Mouse (Mus musculus) bone marrow, adult 2 months (tissue): ENCODE measurements around the gene Patj. TPM values are rescaled to one million over a fixed set of nuclear protein-coding genes. Genes with fewer than 3 reads are reported as not detected.

ENCODE experiments used
- H3K27ac ChIP-seq: fragments of 200-500 bp; 2 replicates; pipeline ENCODE4 v1.5.1; 2012; ENCODE audit warnings: low read depth, mild to moderate bottlenecking, control low read depth, inconsistent platforms, low read length; ENCODE audit not compliant: control insufficient read depth, poor library complexity, insufficient read depth
- H3K4me1 ChIP-seq: fragments of 200-500 bp; 2 replicates; pipeline ENCODE4 v1.6.1; 2011; ENCODE audit warnings: low read length; ENCODE audit not compliant: control insufficient read depth, insufficient read depth
- H3K4me3 ChIP-seq: fragments of 200-500 bp; replicated peaks from 2 replicates; pipeline ENCODE3; 2011; ENCODE audit warnings: mild to moderate bottlenecking, low read depth, low read length, control low read depth; ENCODE audit not compliant: control insufficient read depth
- CTCF ChIP-seq: fragments of 200-500 bp; IDR thresholded peaks from 2 replicates; pipeline ENCODE4 v1.5.1; 2011; ENCODE audit warnings: low read length, control low read depth; ENCODE audit not compliant: control insufficient read depth, insufficient read depth
- POLR2A ChIP-seq: fragments of 200-500 bp; IDR thresholded peaks from 2 replicates; pipeline ENCODE4 v1.6.1; 2011; ENCODE audit warnings: low read depth, mild to moderate bottlenecking, control low read depth, low read length, borderline replicate concordance; ENCODE audit not compliant: control insufficient read depth
- WGBS: fragments of 180-500 bp; shearing (Covaris S2); methylation state at CpG from one replicate; pipeline ENCODE4 v1.1.7; 2018; 5-methylcytosine and 5-hydroxymethylcytosine counted together
- polyA plus RNA-seq: library from polyadenylated mRNA; stranded (reverse); fragments of >200 nt; gene quantifications from 2 replicates; pipeline ENCODE4 v1.2.4, GENCODE M21; 2011; ENCODE audit warnings: low replicate concordance; ENCODE audit not compliant: missing spikeins, insufficient read depth, insufficient read length

Gene Patj
- polyA plus RNA-seq, 1 experiment, result 2.8 TPM

- H3K27ac ChIP-seq, result no peak overlapping the region
- no peak overlapping the region for H3K4me3 ChIP-seq
- H3K4me1 ChIP-seq, result no peaks in the 10 kb centered on the region
- 73% methylated on average over 11 of the region's 11 CpGs for WGBS
- TF ChIP-seq POLR2A, result no peak
- TF ChIP-seq CTCF, result no peak
Measured at GRCm38 (mm10) chr4:98508471-98509271, 113.1 kb downstream of the Patj start.

GRCm38 (mm10) chr4:98509939-98510338, 114.4 kb downstream of the Patj start:
- no peaks in the 10 kb centered on the region for H3K4me1 ChIP-seq
- TF ChIP-seq CTCF, result no peak
- no peak for TF ChIP-seq POLR2A
- H3K27ac ChIP-seq, result no peak overlapping the region
- 78% methylated on average over 5 of the region's 5 CpGs for WGBS
- no peak overlapping the region for H3K4me3 ChIP-seq

- no peak for TF ChIP-seq POLR2A
- TF ChIP-seq CTCF, result no peak
- WGBS, result 74% methylated on average over 2 of the region's 2 CpGs
- Histone ChIP-seq H3K4me1 (no peaks in the 10 kb centered on the region), H3K4me3 (no peak overlapping the region), H3K27ac (no peak overlapping the region)
Measured at GRCm38 (mm10) chr4:98511296-98511695, 115.7 kb downstream of the Patj start.

GRCm38 (mm10) chr4:98511964-98512743, 116.6 kb downstream of the Patj start:
- 85% methylated on average over 10 of the region's 10 CpGs for WGBS

GRCm38 (mm10) chr4:98520492-98520891, 124.9 kb downstream of the Patj start:
- 83% methylated on average over 6 of the region's 6 CpGs for WGBS
- Histone ChIP-seq H3K4me3 (no peak overlapping the region), H3K27ac (no peak overlapping the region), H3K4me1 (no peaks in the 10 kb centered on the region)
- TF ChIP-seq POLR2A, result no peak
- TF ChIP-seq CTCF, result no peak

More at GRCm38 (mm10) chr4:98511964-98512743, 116.6 kb downstream of the Patj start:
- H3K4me3 ChIP-seq, result no peak overlapping the region
- no peak overlapping the region for H3K27ac ChIP-seq
- H3K4me1 ChIP-seq, result no peaks in the 10 kb centered on the region
- TF ChIP-seq POLR2A (no peak), CTCF (no peak)

GRCm38 (mm10) chr4:98524525-98524924, 128.9 kb downstream of the Patj start:
- no peaks in the 10 kb centered on the region for H3K4me1 ChIP-seq
- H3K4me3 ChIP-seq, result no peak overlapping the region
- TF ChIP-seq POLR2A (no peak), CTCF (no peak)

GRCm38 (mm10) chr4:98535446-98535845, 139.9 kb downstream of the Patj start:
- WGBS, result 72% methylated on average over 3 of the region's 3 CpGs
- TF ChIP-seq CTCF (no peak), POLR2A (no peak)
- H3K27ac ChIP-seq, result no peak overlapping the region
- H3K4me3 ChIP-seq, result no peak overlapping the region
- H3K4me1 ChIP-seq, result no peaks in the 10 kb centered on the region

More at GRCm38 (mm10) chr4:98524525-98524924, 128.9 kb downstream of the Patj start:
- WGBS, result 91% methylated on average over 10 of the region's 10 CpGs
- H3K27ac ChIP-seq, result no peak overlapping the region

GRCm38 (mm10) chr4:98541591-98541990, 146.0 kb downstream of the Patj start:
- Histone ChIP-seq H3K4me3 (no peak overlapping the region), H3K27ac (no peak overlapping the region), H3K4me1 (no peaks in the 10 kb centered on the region)
- TF ChIP-seq POLR2A (no peak), CTCF (no peak)
- 72% methylated on average over 2 of the region's 2 CpGs for WGBS
